Mouse (Mus musculus) kidney, embryonic 14.5 days (tissue): ENCODE measurements around the gene Pfn1. TPM values are rescaled to one million over a fixed set of nuclear protein-coding genes. Genes with fewer than 3 reads are reported as not detected.

Source experiments
- ATAC-seq: fragments of 200-750 bp; cut with Nextera tagmentation; 2 replicates; pipeline ENCODE4 v1.8.0; 2017; ENCODE audit warnings: moderate number of reproducible peaks, mild to moderate bottlenecking, moderate TSS enrichment, moderate library complexity; ENCODE audit not compliant: low FRiP score, low TSS enrichment
- H3K27ac ChIP-seq: fragments of 300-500 bp; sonication (generic); 2 replicates; pipeline ENCODE4 v1.5.1; 2014; ENCODE audit warnings: low read depth, mild to moderate bottlenecking, low read length, moderate library complexity, mixed read lengths
- H3K27me3 ChIP-seq: fragments of 300-500 bp; sonication (generic); 2 replicates; pipeline ENCODE4 v1.6.1; 2014; ENCODE audit warnings: mild to moderate bottlenecking, low read length; ENCODE audit not compliant: control insufficient read depth, insufficient read depth
- H3K36me3 ChIP-seq: fragments of 300-500 bp; sonication (generic); 2 replicates; pipeline ENCODE4 v1.6.1; 2014; ENCODE audit warnings: low read length, mixed read lengths; ENCODE audit not compliant: control insufficient read depth, insufficient read depth
- H3K4me1 ChIP-seq: fragments of 300-500 bp; sonication (generic); 2 replicates; pipeline ENCODE4 v1.6.1; 2014; ENCODE audit warnings: low read length, mixed read lengths; ENCODE audit not compliant: control insufficient read depth, insufficient read depth
- H3K4me2 ChIP-seq: fragments of 300-500 bp; sonication (generic); replicated peaks from 2 replicates; pipeline ENCODE4 v1.6.1; 2014; ENCODE audit warnings: low read depth, mild to moderate bottlenecking, low read length
- H3K4me3 ChIP-seq: fragments of 300-500 bp; sonication (generic); 2 replicates; pipeline ENCODE4 v1.5.1; 2014; ENCODE audit warnings: mild to moderate bottlenecking, low read length
- H3K9ac ChIP-seq: fragments of 300-500 bp; sonication (generic); 2 replicates; pipeline ENCODE4 v1.6.1; 2014; ENCODE audit warnings: low read depth, mild to moderate bottlenecking, low read length, moderate library complexity
- H3K9me3 ChIP-seq: fragments of 300-500 bp; sonication (generic); 2 replicates; pipeline ENCODE4 v1.6.1; 2016; ENCODE audit warnings: low read length; ENCODE audit not compliant: control insufficient read depth
- WGBS: fragments of 180-500 bp; shearing (Covaris S2); extraction: QIAGEN DNeasy Blood & Tissue Kit; methylation state at CpG from one replicate; pipeline ENCODE4 v1.1.7; 2014; 5-methylcytosine and 5-hydroxymethylcytosine counted together
- polyA plus RNA-seq: library from polyadenylated mRNA; unstranded; fragments of >200 nt; fragmentation: Nextera tagmentation; extraction: Ambion mirVana; gene quantifications from 2 replicates; pipeline ENCODE4 v1.2.1, GENCODE M21; 2014

Pfn1 gene
- polyA plus RNA-seq, 1 experiment from 2014 or later, result 1,900 TPM

DNA sequence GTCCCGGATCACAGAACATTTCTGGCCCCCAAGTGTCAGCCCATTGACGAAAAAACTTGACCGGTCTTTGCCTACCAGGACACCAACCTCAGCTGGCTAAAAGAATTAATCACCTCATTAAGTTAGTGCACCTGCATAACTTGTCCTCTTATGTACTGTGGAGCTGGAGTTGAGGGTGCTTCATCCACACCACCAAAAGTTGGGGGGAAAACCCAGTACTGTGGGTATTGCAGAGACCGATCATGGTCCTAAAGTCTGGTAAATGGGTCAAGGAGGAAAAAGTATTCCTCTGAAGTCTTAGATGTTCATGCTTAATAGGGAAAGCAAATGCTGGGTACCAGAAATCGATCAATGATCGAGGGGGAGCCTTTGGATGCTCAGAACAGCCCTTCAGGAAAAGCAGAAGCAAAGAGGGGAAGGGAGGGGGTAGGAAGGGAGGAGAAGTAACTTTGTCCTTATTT, 1.5 kb downstream of the Pfn1 start:
- ATAC-seq, result no peak
- Histone ChIP-seq H3K4me1 (peaks cover 55% of the 10 kb centered on the region), H3K27ac (peak overlapping the region; percentile 99), H3K9ac (peak overlapping the region; percentile 95), H3K4me3 (peak overlapping the region; percentile 93), H3K4me2 (peak overlapping the region; percentile 71), H3K9me3 (no peaks in the 10 kb centered on the region), H3K36me3 (peaks cover 48% of the 10 kb centered on the region), H3K27me3 (no peaks in the 10 kb centered on the region)
- 48% methylated on average over 6 of the region's 6 CpGs for WGBS

- H3K4me2 ChIP-seq, result peak overlapping the region; percentile 71
- peak overlapping the region; percentile 93 for H3K4me3 ChIP-seq
- H3K9me3 ChIP-seq, result no peaks in the 10 kb centered on the region
- ATAC-seq, result no peak
- 52% methylated on average over 12 of the region's 12 CpGs for WGBS
- peaks cover 48% of the 10 kb centered on the region for H3K36me3 ChIP-seq
- peak overlapping the region; percentile 95; the same call in 1 of the 2 replicates for H3K9ac ChIP-seq
- H3K27me3 ChIP-seq, result no peaks in the 10 kb centered on the region
- H3K27ac ChIP-seq, result peak overlapping the region; percentile 99; the same call in 1 of the 2 replicates
- H3K4me1 ChIP-seq, result peaks cover 49% of the 10 kb centered on the region
These were observed 2.2 kb downstream of the Pfn1 start for GRCm38 (mm10) chr11:70652029-70652883.

DNA sequence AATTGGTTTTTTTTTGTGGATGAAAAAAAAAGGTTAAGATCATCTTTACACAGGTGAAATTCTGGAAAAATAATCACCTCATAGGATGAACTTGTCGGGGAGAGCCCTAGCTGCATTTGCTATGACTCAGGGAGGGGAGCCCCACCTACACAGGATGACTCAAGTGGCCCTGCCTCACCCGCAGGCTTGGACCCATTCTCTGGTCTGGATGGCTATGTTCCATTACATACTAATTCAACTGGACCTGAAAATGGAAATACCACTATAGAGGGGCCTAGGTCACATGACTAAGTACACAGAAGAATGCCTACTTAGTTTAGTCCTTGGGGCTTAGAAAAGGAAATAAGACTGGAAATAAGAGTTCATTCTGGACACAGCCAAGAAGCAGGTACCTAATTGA, 3.1 kb downstream of the Pfn1 start:
- H3K4me3 ChIP-seq, result peak overlapping the region; percentile 14
- no peak overlapping the region for H3K4me2 ChIP-seq
- no peak for ATAC-seq
- H3K4me1 ChIP-seq, result peaks cover 40% of the 10 kb centered on the region
- H3K27me3 ChIP-seq, result no peaks in the 10 kb centered on the region
- peaks cover 48% of the 10 kb centered on the region for H3K36me3 ChIP-seq
- no peaks in the 10 kb centered on the region for H3K9me3 ChIP-seq
- peak overlapping the region; percentile 23; the same call in 1 of the 2 replicates for H3K9ac ChIP-seq
- WGBS, result 85% methylated on average over 2 of the region's 2 CpGs
- H3K27ac ChIP-seq, result no peak overlapping the region

GRCm38 (mm10) chr11:70650322-70651175, 3.9 kb downstream of the Pfn1 start:
- no peak for ATAC-seq
- Histone ChIP-seq H3K9me3 (no peaks in the 10 kb centered on the region), H3K27me3 (no peaks in the 10 kb centered on the region), H3K27ac (no peak overlapping the region), H3K36me3 (peaks cover 52% of the 10 kb centered on the region), H3K4me3 (peak overlapping the region; percentile 10; the same call in 1 of the 2 replicates), H3K9ac (peak overlapping the region; percentile 23; the same call in 1 of the 2 replicates), H3K4me2 (peak overlapping the region; percentile 19), H3K4me1 (peaks cover 44% of the 10 kb centered on the region)
- 75% methylated on average over 12 of the region's 12 CpGs for WGBS

DNA sequence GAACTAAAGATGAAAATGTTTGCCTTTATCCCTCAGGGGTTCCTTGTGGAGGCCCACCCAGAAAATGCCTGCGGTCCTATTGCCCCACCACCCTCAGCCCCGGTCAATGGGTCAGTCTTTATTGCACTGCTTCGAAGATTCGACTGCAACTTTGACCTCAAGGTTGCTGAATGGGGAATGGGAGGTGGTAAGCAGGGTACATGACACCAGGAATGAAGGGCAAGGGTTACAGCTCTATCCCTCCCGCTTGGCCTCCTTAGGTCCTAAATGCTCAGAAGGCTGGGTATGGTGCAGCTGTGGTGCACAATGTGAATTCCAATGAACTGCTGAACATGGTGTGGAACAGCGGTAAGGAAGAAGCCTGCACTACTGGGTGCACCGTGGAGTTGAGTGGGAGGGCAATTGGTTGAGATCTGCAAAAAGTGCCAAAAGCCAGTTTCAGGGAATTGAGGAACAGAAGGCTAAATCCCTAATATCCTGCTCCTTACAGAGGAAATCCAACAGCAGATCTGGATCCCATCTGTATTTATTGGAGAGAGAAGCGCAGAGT, 5.2 kb downstream of the Pfn1 start:
- H3K36me3 ChIP-seq, result peaks cover 64% of the 10 kb centered on the region
- H3K27me3 ChIP-seq, result no peaks in the 10 kb centered on the region
- H3K9ac ChIP-seq, result no peak overlapping the region
- no peaks in the 10 kb centered on the region for H3K9me3 ChIP-seq
- peaks cover 45% of the 10 kb centered on the region for H3K4me1 ChIP-seq
- peak overlapping the region; percentile 96 for H3K4me2 ChIP-seq
- H3K4me3 ChIP-seq, result peak overlapping the region; percentile 6
- no peak for ATAC-seq
- WGBS, result 70% methylated on average over 8 of the region's 8 CpGs
- H3K27ac ChIP-seq, result no peak overlapping the region; the same call in 1 of the 2 replicates

DNA sequence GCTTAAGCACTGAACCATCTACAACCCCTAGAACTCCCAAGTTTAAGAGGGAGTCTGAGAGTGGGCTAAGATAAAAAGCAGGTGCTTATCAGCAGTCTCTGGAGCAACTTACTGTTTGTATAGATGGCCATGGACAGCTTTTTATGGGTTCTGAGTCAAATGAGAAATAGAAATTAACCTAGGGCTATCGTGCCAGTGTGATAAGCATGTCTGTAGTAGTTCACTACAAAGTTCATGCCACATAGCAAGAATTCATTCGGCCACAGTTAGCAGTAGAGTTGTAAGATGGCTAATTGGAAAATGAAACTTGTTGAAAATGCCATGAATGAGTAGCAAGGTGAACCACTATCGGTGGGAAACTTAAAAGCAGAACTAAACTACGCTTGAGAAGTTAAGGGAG, 5.9 kb downstream of the Pfn1 start:
- no peaks in the 10 kb centered on the region for H3K9me3 ChIP-seq
- WGBS, result 76% methylated on average over 4 of the region's 4 CpGs
- peak overlapping the region; percentile 78 for H3K4me3 ChIP-seq
- H3K9ac ChIP-seq, result peak overlapping the region; percentile 89; the same call in 1 of the 2 replicates
- no peak for ATAC-seq
- H3K27ac ChIP-seq, result no peak overlapping the region; the same call in 1 of the 2 replicates
- no peaks in the 10 kb centered on the region for H3K27me3 ChIP-seq
- H3K4me2 ChIP-seq, result peak overlapping the region; percentile 96
- H3K36me3 ChIP-seq, result peaks cover 71% of the 10 kb centered on the region
- peaks cover 45% of the 10 kb centered on the region for H3K4me1 ChIP-seq

- Histone ChIP-seq H3K4me3 (peak overlapping the region; percentile 78), H3K36me3 (peaks cover 73% of the 10 kb centered on the region), H3K27me3 (no peaks in the 10 kb centered on the region), H3K4me2 (peak overlapping the region; percentile 96), H3K4me1 (peaks cover 43% of the 10 kb centered on the region), H3K27ac (peak overlapping the region; percentile 85), H3K9ac (peak overlapping the region; percentile 89), H3K9me3 (no peaks in the 10 kb centered on the region)
- peak; percentile 34 for ATAC-seq
- WGBS, result 2% methylated on average over 28 of the region's 28 CpGs
These were observed 6.6 kb downstream of the Pfn1 start for GRCm38 (mm10) chr11:70647716-70648420.
